Mouse (Mus musculus) lung, postnatal 25 days (tissue): Measurements from ENCODE around the gene Spdye4c.

Source experiments
- DNase-seq: peaks from one replicate; pipeline ENCODE4 v3.0.0; 2022; ENCODE audit warnings: low spot score

Gene Spdye4c

GRCm38 (mm10) chr2:128601534-128601933 lies 10.5 kb downstream of the Spdye4c start:
- no peak for DNase-seq

- no peak for DNase-seq
Observed at GRCm38 (mm10) chr2:128609286-128609685, 18.3 kb downstream of the Spdye4c start.

GRCm38 (mm10) chr2:128611178-128611577 lies 20.2 kb downstream of the Spdye4c start:
- DNase-seq, result peak; percentile 23

- no peak for DNase-seq
Observed at GRCm38 (mm10) chr2:128612275-128612674, 21.3 kb downstream of the Spdye4c start.

GRCm38 (mm10) chr2:128613365-128613764 lies 22.4 kb downstream of the Spdye4c start:
- peak; percentile 39 for DNase-seq

DNA sequence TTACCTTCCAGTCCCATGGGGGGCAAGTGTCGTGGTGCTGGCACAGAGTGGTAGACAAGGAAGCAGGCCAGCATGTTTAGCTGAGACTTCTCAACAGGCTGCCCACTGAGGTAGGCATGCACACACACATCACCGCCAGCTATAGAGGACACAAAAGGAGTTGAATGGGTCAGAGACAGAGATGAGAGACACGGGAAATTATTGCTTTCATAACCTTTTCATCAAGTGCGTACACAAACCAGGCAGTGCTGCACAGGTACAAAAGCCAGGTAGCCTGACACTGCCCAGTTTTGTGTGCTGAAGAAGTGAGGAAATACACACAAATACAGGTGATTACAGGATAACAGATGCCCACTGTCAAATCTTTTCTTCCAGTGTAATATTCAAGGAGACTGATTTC lies 24.4 kb downstream of the Spdye4c start:
- no peak for DNase-seq

- DNase-seq, result no peak
Observed at GRCm38 (mm10) chr2:128620578-128620977, 29.6 kb downstream of the Spdye4c start.
